Mouse (Mus musculus): ENCODE measurements around the gene Srrm3. TPM values are rescaled to one million over a fixed set of nuclear protein-coding genes. Genes with fewer than 3 reads are reported as not detected.

Srrm3 gene
- total and polyA plus RNA-seq, 2 experiments from 2014 or later: 50.8 to 106 TPM

GRCm38 (mm10) chr5:135905320-135906225 lies 98.9 kb downstream of the Srrm3 start:
- Histone ChIP-seq H3K4me1 (ENCODE audit: insufficient read depth, low read length) (no peaks in the 10 kb centered on the region), H3K9me3 (ENCODE audit: low read length) (no peaks in the 10 kb centered on the region), H3K4me3 (ENCODE audit: low read length) (no peak overlapping the region), H3K36me3 (ENCODE audit: insufficient read depth, low read length) (peaks cover 21% of the 10 kb centered on the region), H3K27ac (0 out of 2 replicates have a peak overlapping the region, but pooled peaks have one; percentile 11), H3K27me3 (ENCODE audit: insufficient read depth, low read length) (no peaks in the 10 kb centered on the region), H3K9ac (replicated peaks; ENCODE audit: low read length) (no peak overlapping the region), H3K4me2 (ENCODE audit: low read depth, low read length) (no peak overlapping the region)
- no peak for DNase-seq (ENCODE audit: low spot score)
- ATAC-seq: no peak
- WGBS: 57% methylated on average over 8 of the region's 8 CpGs
- no peak for TF ChIP-seq CTCF (IDR thresholded peaks at IDR 0.05; ENCODE audit: low read depth)

- Histone ChIP-seq H3K27ac (no peak overlapping the region), H3K27me3 (ENCODE audit: insufficient read depth, low read length) (no peaks in the 10 kb centered on the region), H3K9me3 (ENCODE audit: low read length) (no peaks in the 10 kb centered on the region), H3K36me3 (ENCODE audit: insufficient read depth, low read length) (peaks cover 33% of the 10 kb centered on the region), H3K9ac (replicated peaks; ENCODE audit: low read length) (no peak overlapping the region), H3K4me2 (ENCODE audit: low read depth, low read length) (no peak overlapping the region), H3K4me1 (ENCODE audit: insufficient read depth, low read length) (no peaks in the 10 kb centered on the region), H3K4me3 (ENCODE audit: low read length) (no peak overlapping the region)
- 84% methylated on average over 4 of the region's 4 CpGs for WGBS
- DNase-seq (ENCODE audit: low spot score) (no peak), ATAC-seq (no peak)
- no peak for TF ChIP-seq CTCF (IDR thresholded peaks at IDR 0.05; ENCODE audit: low read depth)
Observed at GRCm38 (mm10) chr5:135906846-135907245, 100.2 kb downstream of the Srrm3 start.

- Histone ChIP-seq H3K27ac (no peak overlapping the region), H3K4me2 (ENCODE audit: low read depth, low read length) (no peak overlapping the region), H3K27me3 (ENCODE audit: insufficient read depth, low read length) (no peaks in the 10 kb centered on the region), H3K9me3 (ENCODE audit: low read length) (no peaks in the 10 kb centered on the region), H3K4me1 (ENCODE audit: insufficient read depth, low read length) (no peaks in the 10 kb centered on the region), H3K4me3 (ENCODE audit: low read length) (no peak overlapping the region), H3K36me3 (ENCODE audit: insufficient read depth, low read length) (peaks cover 33% of the 10 kb centered on the region), H3K9ac (replicated peaks; ENCODE audit: low read length) (no peak overlapping the region)
- WGBS: 75% methylated on average over 13 of the region's 13 CpGs
- DNase-seq (ENCODE audit: low spot score): no peak
- no peak for ATAC-seq
- TF ChIP-seq CTCF (IDR thresholded peaks at IDR 0.05; ENCODE audit: low read depth): no peak
Observed at GRCm38 (mm10) chr5:135907256-135907655, 100.6 kb downstream of the Srrm3 start.

DNA sequence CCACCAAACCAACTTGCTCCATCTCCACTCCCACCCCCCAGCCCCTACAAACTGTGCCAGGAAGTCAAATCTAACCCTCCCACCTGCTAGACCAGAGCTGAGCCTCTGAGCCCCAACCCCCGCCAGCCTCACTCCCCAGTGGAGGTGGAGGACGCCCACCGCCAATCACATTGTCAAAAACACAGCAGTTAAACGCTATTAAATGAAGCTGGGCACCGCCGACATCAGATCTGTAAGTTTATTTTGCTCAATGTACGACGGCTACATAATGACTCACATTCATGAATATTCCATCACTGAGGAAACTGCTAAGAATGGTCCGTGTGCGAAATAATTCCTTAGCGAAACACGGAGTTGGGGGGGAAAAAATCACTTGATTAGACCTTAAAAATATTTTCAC lies 101.5 kb downstream of the Srrm3 start:
- no peak overlapping the region for H3K27ac ChIP-seq
- DNase-seq (ENCODE audit: low spot score): no peak
- H3K27me3 ChIP-seq (ENCODE audit: insufficient read depth, low read length): no peaks in the 10 kb centered on the region
- no peak overlapping the region for H3K4me2 ChIP-seq (ENCODE audit: low read depth, low read length)
- 60% methylated on average over 12 of the region's 12 CpGs for WGBS
- no peak overlapping the region for H3K9ac ChIP-seq (replicated peaks; ENCODE audit: low read length)
- no peak overlapping the region for H3K4me3 ChIP-seq (ENCODE audit: low read length)
- no peak for TF ChIP-seq CTCF (IDR thresholded peaks at IDR 0.05; ENCODE audit: low read depth)
- peaks cover 33% of the 10 kb centered on the region for H3K36me3 ChIP-seq (ENCODE audit: insufficient read depth, low read length)
- H3K4me1 ChIP-seq (ENCODE audit: insufficient read depth, low read length): no peaks in the 10 kb centered on the region
- no peaks in the 10 kb centered on the region for H3K9me3 ChIP-seq (ENCODE audit: low read length)
- no peak for ATAC-seq

- peaks cover 33% of the 10 kb centered on the region for H3K36me3 ChIP-seq (ENCODE audit: insufficient read depth, low read length)
- 90% methylated on average over 16 of the region's 16 CpGs for WGBS
Observed at GRCm38 (mm10) chr5:135908989-135909388, 102.3 kb downstream of the Srrm3 start.

DNA sequence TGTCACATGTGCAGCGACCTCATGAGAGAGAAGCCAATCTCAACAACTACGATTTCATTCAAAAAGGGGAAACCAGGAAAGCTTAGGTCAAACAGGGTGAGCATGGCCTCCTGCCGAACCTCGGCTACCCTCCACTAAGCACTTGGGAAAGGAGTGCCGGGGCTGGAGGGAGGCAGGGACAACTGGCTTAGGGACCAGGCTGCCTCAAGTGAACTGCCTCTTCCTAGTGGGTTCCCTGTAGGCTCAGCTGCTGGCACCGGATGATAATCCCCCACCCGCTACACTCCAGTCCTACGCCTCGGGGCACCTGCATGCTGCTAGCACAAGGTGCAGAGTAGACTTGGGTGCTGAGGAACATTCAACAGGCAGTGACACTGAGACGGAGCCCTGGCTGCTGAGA lies 103.0 kb downstream of the Srrm3 start:
- Histone ChIP-seq H3K36me3 (ENCODE audit: insufficient read depth, low read length) (peaks cover 35% of the 10 kb centered on the region), H3K4me2 (ENCODE audit: low read depth, low read length) (no peak overlapping the region), H3K9ac (replicated peaks; ENCODE audit: low read length) (no peak overlapping the region), H3K9me3 (ENCODE audit: low read length) (no peaks in the 10 kb centered on the region), H3K27me3 (ENCODE audit: insufficient read depth, low read length) (no peaks in the 10 kb centered on the region), H3K4me3 (ENCODE audit: low read length) (no peak overlapping the region), H3K4me1 (ENCODE audit: insufficient read depth, low read length) (no peaks in the 10 kb centered on the region), H3K27ac (no peak overlapping the region)
- ATAC-seq: no peak
- WGBS: 83% methylated on average over 10 of the region's 10 CpGs
- TF ChIP-seq CTCF (IDR thresholded peaks at IDR 0.05; ENCODE audit: low read depth): no peak
- no peak for DNase-seq (ENCODE audit: low spot score)

More at GRCm38 (mm10) chr5:135908989-135909388, 102.3 kb downstream of the Srrm3 start:
- no peak for ATAC-seq
- Histone ChIP-seq H3K4me3 (ENCODE audit: low read length) (no peak overlapping the region), H3K4me1 (ENCODE audit: insufficient read depth, low read length) (no peaks in the 10 kb centered on the region), H3K9me3 (ENCODE audit: low read length) (no peaks in the 10 kb centered on the region), H3K9ac (replicated peaks; ENCODE audit: low read length) (no peak overlapping the region), H3K27me3 (ENCODE audit: insufficient read depth, low read length) (no peaks in the 10 kb centered on the region), H3K27ac (no peak overlapping the region), H3K4me2 (ENCODE audit: low read depth, low read length) (no peak overlapping the region)
- no peak for DNase-seq (ENCODE audit: low spot score)
- no peak for TF ChIP-seq CTCF (IDR thresholded peaks at IDR 0.05; ENCODE audit: low read depth)

GRCm38 (mm10) chr5:135910813-135911212 lies 104.1 kb downstream of the Srrm3 start:
- DNase-seq (ENCODE audit: low spot score): no peak
- Histone ChIP-seq H3K4me2 (ENCODE audit: low read depth, low read length) (no peak overlapping the region), H3K9ac (replicated peaks; ENCODE audit: low read length) (no peak overlapping the region), H3K36me3 (ENCODE audit: insufficient read depth, low read length) (peaks cover 35% of the 10 kb centered on the region), H3K27ac (no peak overlapping the region), H3K9me3 (ENCODE audit: low read length) (no peaks in the 10 kb centered on the region), H3K4me3 (ENCODE audit: low read length) (no peak overlapping the region), H3K27me3 (ENCODE audit: insufficient read depth, low read length) (no peaks in the 10 kb centered on the region), H3K4me1 (ENCODE audit: insufficient read depth, low read length) (no peaks in the 10 kb centered on the region)
- 87% methylated on average over 25 of the region's 25 CpGs for WGBS
- no peak for TF ChIP-seq CTCF (IDR thresholded peaks at IDR 0.05; ENCODE audit: low read depth)
- no peak for ATAC-seq

All from hindbrain, postnatal 0 days (tissue).